ENCODE assay signal across 8 mouse cellular contexts in the genomic region with DNA sequence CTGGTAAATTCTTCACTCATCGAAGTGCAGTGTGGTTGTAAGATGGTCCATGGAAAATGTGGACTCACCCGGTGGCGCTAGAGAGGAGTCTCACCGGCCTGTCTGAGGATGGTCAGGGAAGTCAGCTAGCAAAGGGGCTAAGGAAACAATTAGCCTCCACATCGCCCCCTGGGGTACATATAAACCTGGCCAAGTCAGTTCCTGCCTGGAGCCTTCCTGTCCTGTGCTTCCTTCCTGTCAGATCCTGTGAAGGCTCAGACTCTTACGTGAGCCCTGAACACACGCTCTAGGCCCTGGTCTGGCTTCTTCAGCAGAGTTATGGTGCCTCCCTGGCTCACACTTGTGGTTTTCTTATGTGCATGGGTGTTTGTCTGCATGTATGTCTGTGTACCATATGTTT. TPM values are rescaled to one million over a fixed set of nuclear protein-coding genes. Genes with fewer than 3 reads are reported as not detected.
DNase-seq lines count a peak whose midpoint lies in the region; ATAC-seq and TF ChIP-seq lines count a peak whose summit lies in the region.

No protein-coding gene starts in this region.

- no peak overlapping the region for H3K4me3 ChIP-seq in layer of hippocampus, adult 2 months

- ATAC-seq in megakaryocyte, adult 5-6 weeks (ENCODE audit: poor library complexity, severe bottlenecking): peak; percentile 33

- TF ChIP-seq CTCF in layer of hippocampus, adult 2 months (conservative IDR thresholded peaks at IDR 0.05): peak; percentile 55

- no peak for DNase-seq in layer of hippocampus, adult 2 months (ENCODE audit: low spot score in 2 of 2)
- DNase-seq in layer of hippocampus, postnatal 36 days: no peak
- DNase-seq in WW6 (ENCODE audit: low read depth, low spot score): peak; percentile 65
- DNase-seq in heart, postnatal 36 days: peak; percentile 25 to 53
- no peak for DNase-seq in urinary bladder, postnatal 4 days (ENCODE audit: low spot score in 2 of 2)
- no peak for DNase-seq in ovary, adult 18-20 months (ENCODE audit: low spot score)
- DNase-seq in left cerebral cortex, postnatal 36 days (ENCODE audit: low spot score in 2 of 2): no peak

- intact Hi-C loops in heart, postnatal 36 days (cut with DNase I): loop anchor here (2.0 kb wide), 1 partner anchor 38 kb away; no protein-coding TSS in a partner anchor
- intact Hi-C loops in left cerebral cortex, postnatal 36 days (cut with DNase I): no loop called here

- no peak overlapping the region for H3K27ac ChIP-seq in layer of hippocampus, adult 2 months

RNA-seq across cellular contexts. Expression of a gene that starts 5.3 kb away (rescaled TPM):
- 1 to 10 TPM; 1.5 to 2.7 TPM for total RNA-seq in layer of hippocampus, adult 2 months (2021)
- total RNA-seq in layer of hippocampus, postnatal 36 days (2021): 1 to 10 TPM; 2.3 to 3.0 TPM
- 1 to 10 TPM; 1.3 to 2.3 TPM for total RNA-seq in heart, postnatal 36 days (2021)
- 0.13 and 0.34 TPM in 2 replicates for total RNA-seq in megakaryocyte, adult 5-6 weeks (2015)
- total RNA-seq in megakaryocyte, adult 5-6 weeks (2017): 0.08 and 0.11 TPM in 2 replicates
- 1 to 10 TPM; 1.4 to 1.9 TPM for total RNA-seq in left cerebral cortex, postnatal 36 days (2021)

RNA-seq across cellular contexts. Expression of a gene that starts 24.3 kb away (rescaled TPM):
- total RNA-seq in layer of hippocampus, adult 2 months (2021): 10 to 100 TPM; 13.3 to 14.8 TPM
- 10 to 100 TPM; 11.6 to 13.4 TPM for total RNA-seq in layer of hippocampus, postnatal 36 days (2021)
- total RNA-seq in heart, postnatal 36 days (2021): 1 to 10 TPM; 1.8 to 2.4 TPM
- total RNA-seq in megakaryocyte, adult 5-6 weeks (2015): 5.3 and 5.9 TPM in 2 replicates
- 10.4 and 11.1 TPM in 2 replicates for total RNA-seq in megakaryocyte, adult 5-6 weeks (2017)
- 10 to 100 TPM; 12.2 to 12.5 TPM for total RNA-seq in left cerebral cortex, postnatal 36 days (2021)

RNA-seq across cellular contexts. Expression of a gene that starts 25.4 kb away (rescaled TPM):
- total RNA-seq in layer of hippocampus, adult 2 months (2021): under 1 TPM in 1 of 2 experiments, not detected in 1; 0.38 TPM
- total RNA-seq in layer of hippocampus, postnatal 36 days (2021): not detected
- not detected for total RNA-seq in heart, postnatal 36 days (2021)
- 2.1 TPM in 1 of 2 replicates, not detected in the other for total RNA-seq in megakaryocyte, adult 5-6 weeks (2015)
- total RNA-seq in megakaryocyte, adult 5-6 weeks (2017): 0.53 and 2.8 TPM in 2 replicates
- total RNA-seq in left cerebral cortex, postnatal 36 days (2021): not detected

RNA-seq across cellular contexts. Expression of a gene that starts 32.5 kb away (rescaled TPM):
- total RNA-seq in layer of hippocampus, adult 2 months (2021): 1 to 10 TPM; 6.9 to 7.2 TPM
- total RNA-seq in layer of hippocampus, postnatal 36 days (2021): 10 to 100 TPM in 1 of 2 experiments, 1 to 10 TPM in 1; 8.0 to 10.0 TPM
- total RNA-seq in heart, postnatal 36 days (2021): 1 to 10 TPM; 1.2 to 2.4 TPM
- total RNA-seq in megakaryocyte, adult 5-6 weeks (2015): 4.9 and 6.2 TPM in 2 replicates
- 3.0 and 4.2 TPM in 2 replicates for total RNA-seq in megakaryocyte, adult 5-6 weeks (2017)
- 10 to 100 TPM; 12.0 to 13.9 TPM for total RNA-seq in left cerebral cortex, postnatal 36 days (2021)

RNA-seq across cellular contexts. Expression of a gene that starts 54.8 kb away (rescaled TPM):
- total RNA-seq in layer of hippocampus, adult 2 months (2021): 100 to 1,000 TPM; 509 to 527 TPM
- 100 to 1,000 TPM; 503 to 512 TPM for total RNA-seq in layer of hippocampus, postnatal 36 days (2021)
- total RNA-seq in heart, postnatal 36 days (2021): 100 to 1,000 TPM; 550 to 602 TPM
- total RNA-seq in megakaryocyte, adult 5-6 weeks (2015): 2,618 and 2,625 TPM in 2 replicates
- 984 and 1,065 TPM in 2 replicates for total RNA-seq in megakaryocyte, adult 5-6 weeks (2017)
- total RNA-seq in left cerebral cortex, postnatal 36 days (2021): 100 to 1,000 TPM; 465 to 510 TPM

Comparison
In these comparisons a context has a peak if more than half of its experiments do, and no peak if none do; other contexts are left out.
1. DNase-seq: peak in WW6 (single experiment) and heart, postnatal 36 days (2 of 2); none in layer of hippocampus, adult 2 months (0 of 2), layer of hippocampus, postnatal 36 days (0 of 2), urinary bladder, postnatal 4 days (0 of 2), ovary, adult 18-20 months (single experiment) and left cerebral cortex, postnatal 36 days (0 of 2).